Mouse (Mus musculus) neural tube, embryonic 12.5 days (tissue): ENCODE measurements around the gene Gtpbp1. TPM values are rescaled to one million over a fixed set of nuclear protein-coding genes. Genes with fewer than 3 reads are reported as not detected.

Source experiments
- ATAC-seq: fragments of 200-750 bp; cut with Nextera tagmentation; 2 replicates; pipeline ENCODE4 v1.8.0; 2017; ENCODE audit warnings: low read depth, mild to moderate bottlenecking, moderate TSS enrichment, moderate library complexity; ENCODE audit not compliant: low FRiP score
- H3K27ac ChIP-seq: fragments of 300-500 bp; sonication (generic); 2 replicates; pipeline ENCODE4 v1.5.1; 2016
- H3K27me3 ChIP-seq: fragments of 300-500 bp; sonication (generic); replicated peaks from 2 replicates; pipeline ENCODE4 v1.6.1; 2016; ENCODE audit warnings: mild to moderate bottlenecking
- H3K36me3 ChIP-seq: fragments of 300-500 bp; sonication (generic); 2 replicates; pipeline ENCODE4 v1.6.1; 2016; ENCODE audit warnings: mild to moderate bottlenecking
- H3K4me1 ChIP-seq: fragments of 300-500 bp; sonication (generic); 2 replicates; pipeline ENCODE4 v1.6.1; 2016
- H3K4me2 ChIP-seq: fragments of 300-500 bp; sonication (generic); replicated peaks from 2 replicates; pipeline ENCODE4 v1.6.1; 2016; ENCODE audit warnings: mild to moderate bottlenecking
- H3K4me3 ChIP-seq: fragments of 300-500 bp; sonication (generic); 2 replicates; pipeline ENCODE4 v1.5.1; 2016
- H3K9ac ChIP-seq: fragments of 300-500 bp; sonication (generic); 2 replicates; pipeline ENCODE4 v1.6.1; 2016; ENCODE audit warnings: mild to moderate bottlenecking
- H3K9me3 ChIP-seq: fragments of 300-500 bp; sonication (generic); 2 replicates; pipeline ENCODE4 v1.6.1; 2016; ENCODE audit warnings: mild to moderate bottlenecking
- WGBS: fragments of 180-500 bp; shearing (Covaris S2); methylation state at CpG from one replicate; pipeline ENCODE4 v1.1.7; 2016; 5-methylcytosine and 5-hydroxymethylcytosine counted together
- polyA plus RNA-seq: library from polyadenylated mRNA; unstranded; fragments of >200 nt; fragmentation: Nextera tagmentation; extraction: Ambion mirVana; gene quantifications from 2 replicates; pipeline ENCODE4 v1.2.1, GENCODE M21; 2016

Gene Gtpbp1
- polyA plus RNA-seq, 1 experiment from 2014 or later, result 42.5 TPM

GRCm38 (mm10) chr15:79763601-79764246 lies 73.1 kb downstream of the Gtpbp1 start:
- Histone ChIP-seq H3K4me3 (no peak overlapping the region), H3K27ac (no peak overlapping the region), H3K27me3 (no peaks in the 10 kb centered on the region), H3K9me3 (no peaks in the 10 kb centered on the region), H3K4me2 (no peak overlapping the region), H3K9ac (no peak overlapping the region), H3K36me3 (peaks cover 34% of the 10 kb centered on the region), H3K4me1 (no peaks in the 10 kb centered on the region; the same call in 1 of the 2 replicates)
- WGBS, result 93% methylated on average over 7 of the region's 7 CpGs
- no peak for ATAC-seq

DNA sequence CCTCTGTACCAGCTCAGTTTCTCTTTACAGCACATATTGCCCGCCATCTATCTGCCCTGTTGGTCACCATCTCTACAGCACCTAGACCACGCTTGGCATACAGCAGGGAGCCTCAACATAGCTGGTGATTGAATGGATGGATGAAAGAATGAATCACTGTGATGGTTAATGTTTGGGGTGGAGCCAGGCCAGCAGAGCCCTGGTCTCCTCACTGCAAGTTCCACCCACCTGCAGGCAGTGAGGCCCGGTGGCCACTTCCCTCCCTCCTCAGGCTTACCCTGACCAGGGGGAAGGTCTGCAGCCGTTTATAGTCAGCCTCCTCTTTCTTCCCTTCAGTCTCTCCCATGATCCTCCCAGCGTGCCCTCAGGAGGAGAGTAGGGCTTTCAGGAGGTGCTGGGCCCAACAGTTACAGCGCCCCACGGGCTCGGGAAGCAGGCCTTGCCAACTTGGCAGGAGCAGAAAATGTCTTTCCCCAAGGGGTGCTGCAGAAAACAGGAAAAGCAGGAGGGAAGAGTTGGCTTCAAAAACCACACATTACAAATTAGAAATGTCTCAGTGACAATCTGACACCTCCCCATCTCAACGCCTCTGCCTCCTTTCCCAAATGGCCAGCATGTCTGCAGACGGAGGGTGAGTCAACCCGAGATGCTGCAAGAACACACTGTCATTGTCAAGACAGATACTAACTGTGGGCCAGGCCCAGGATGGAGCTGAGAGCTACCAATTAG lies 74.1 kb downstream of the Gtpbp1 start:
- Histone ChIP-seq H3K36me3 (peaks cover 34% of the 10 kb centered on the region), H3K9ac (no peak overlapping the region), H3K9me3 (no peaks in the 10 kb centered on the region), H3K4me2 (no peak overlapping the region), H3K27ac (no peak overlapping the region), H3K27me3 (no peaks in the 10 kb centered on the region), H3K4me1 (no peaks in the 10 kb centered on the region; the same call in 1 of the 2 replicates), H3K4me3 (no peak overlapping the region)
- no peak for ATAC-seq
- 84% methylated on average over 11 of the region's 11 CpGs for WGBS

DNA sequence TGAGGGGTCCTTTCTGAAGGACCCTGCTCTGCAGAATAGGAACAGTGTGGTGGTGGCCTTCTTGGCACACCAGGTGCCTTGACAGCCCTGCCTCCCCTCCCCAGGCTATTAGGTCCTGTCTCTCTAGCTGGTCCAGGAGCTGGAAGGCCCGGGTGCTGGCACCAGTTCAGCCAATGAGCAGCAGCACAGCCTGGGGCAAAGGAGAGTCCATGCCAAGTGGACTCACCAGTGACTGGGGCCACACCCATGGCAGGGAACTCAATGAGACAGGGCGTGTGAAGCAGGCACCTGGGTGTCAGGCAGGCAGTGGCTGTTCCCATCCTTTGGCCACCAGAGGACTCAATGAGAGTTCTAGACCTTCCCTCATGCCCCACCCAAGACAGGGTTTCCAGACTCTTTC lies 74.7 kb downstream of the Gtpbp1 start:
- Histone ChIP-seq H3K4me3 (no peak overlapping the region), H3K4me1 (no peaks in the 10 kb centered on the region; the same call in 1 of the 2 replicates), H3K36me3 (peaks cover 34% of the 10 kb centered on the region), H3K9me3 (no peaks in the 10 kb centered on the region), H3K9ac (no peak overlapping the region), H3K4me2 (no peak overlapping the region), H3K27me3 (no peaks in the 10 kb centered on the region), H3K27ac (no peak overlapping the region)
- 92% methylated on average over 2 of the region's 2 CpGs for WGBS
- no peak for ATAC-seq

DNA sequence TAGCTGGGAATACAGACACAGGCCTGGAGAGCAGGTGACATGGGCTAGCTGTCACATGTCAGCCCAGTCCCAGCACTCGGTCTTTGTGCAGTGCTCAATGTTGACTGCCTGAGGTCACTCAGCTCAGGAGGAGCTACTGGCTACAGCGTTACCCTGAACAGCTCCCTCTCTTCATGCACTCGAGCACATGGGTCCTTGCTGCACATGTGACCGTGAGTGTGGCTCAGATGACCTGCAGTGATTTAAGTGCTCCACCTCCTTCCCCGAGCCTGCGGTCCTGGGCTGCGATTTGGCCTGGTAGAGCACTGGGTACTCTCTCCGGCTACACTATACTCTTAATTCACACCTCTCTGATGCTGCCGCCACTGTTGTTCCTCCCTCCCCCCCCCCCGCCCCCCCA lies 75.5 kb downstream of the Gtpbp1 start:
- WGBS, result 60% methylated on average over 10 of the region's 10 CpGs
- H3K4me1 ChIP-seq, result peaks cover 6% of the 10 kb centered on the region; the same call in 1 of the 2 replicates
- no peaks in the 10 kb centered on the region for H3K27me3 ChIP-seq
- no peak overlapping the region for H3K27ac ChIP-seq
- no peak overlapping the region for H3K9ac ChIP-seq
- no peak for ATAC-seq
- H3K36me3 ChIP-seq, result peaks cover 34% of the 10 kb centered on the region
- no peak overlapping the region for H3K4me2 ChIP-seq
- no peaks in the 10 kb centered on the region for H3K9me3 ChIP-seq
- no peak overlapping the region for H3K4me3 ChIP-seq

DNA sequence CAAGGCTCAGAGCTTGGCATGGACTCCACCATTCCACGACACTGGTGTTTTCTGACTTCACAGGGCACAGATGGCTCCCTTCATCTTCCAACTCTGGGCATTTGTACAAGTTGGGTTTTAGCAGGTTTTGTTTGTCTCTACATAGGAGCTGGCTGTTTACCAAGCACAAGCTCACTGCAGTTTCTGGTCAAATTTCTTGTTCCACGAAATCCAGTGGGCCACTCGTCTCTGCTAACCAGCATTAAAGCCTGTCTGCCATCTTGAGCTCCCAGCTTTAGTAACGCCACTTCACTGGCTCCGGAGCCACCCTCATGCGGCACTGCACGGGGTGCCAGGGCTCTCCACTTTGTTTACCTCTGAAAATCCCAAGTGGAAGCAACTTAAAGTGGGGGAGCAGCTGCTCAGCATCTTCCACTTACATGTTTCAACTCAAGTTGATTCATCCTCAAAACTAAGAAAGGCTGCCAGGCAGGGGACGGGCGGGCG lies 76.0 kb downstream of the Gtpbp1 start:
- H3K27ac ChIP-seq, result no peak overlapping the region
- H3K4me1 ChIP-seq, result peaks cover 10% of the 10 kb centered on the region; the same call in 1 of the 2 replicates
- H3K4me3 ChIP-seq, result no peak overlapping the region
- no peaks in the 10 kb centered on the region for H3K9me3 ChIP-seq
- 90% methylated on average over 10 of the region's 10 CpGs for WGBS
- ATAC-seq, result no peak
- H3K27me3 ChIP-seq, result no peaks in the 10 kb centered on the region
- H3K4me2 ChIP-seq, result no peak overlapping the region
- no peak overlapping the region for H3K9ac ChIP-seq
- H3K36me3 ChIP-seq, result peaks cover 31% of the 10 kb centered on the region

DNA sequence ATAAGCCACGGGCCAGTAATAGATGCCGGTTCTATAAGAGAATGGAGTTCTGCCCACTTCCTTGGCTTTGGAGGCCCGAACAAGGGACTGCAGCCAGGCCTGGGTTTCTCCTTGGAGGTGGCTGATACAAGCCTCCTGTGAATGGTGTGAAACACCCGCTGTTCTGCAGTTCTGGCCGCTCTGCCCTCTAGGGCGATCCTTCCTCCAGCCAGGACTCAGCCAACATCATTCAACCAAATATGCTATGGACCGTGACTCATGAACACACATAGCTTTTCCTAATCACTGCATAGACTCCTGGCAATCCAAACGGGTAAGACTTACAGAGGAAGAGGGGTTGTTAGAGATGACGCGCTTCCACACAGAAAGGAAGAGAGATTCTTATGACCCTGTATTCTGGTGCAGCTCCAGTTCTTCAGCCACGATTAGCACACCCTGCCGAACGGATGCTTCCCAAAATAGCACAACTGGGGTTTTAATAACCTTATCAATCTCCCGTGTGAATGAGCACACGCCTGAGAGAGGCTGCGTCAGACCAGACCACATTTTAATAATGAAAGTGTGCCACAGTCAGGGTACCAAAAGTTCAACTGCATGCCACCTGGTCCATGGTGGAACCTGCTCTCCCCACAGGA lies 76.8 kb downstream of the Gtpbp1 start:
- ATAC-seq, result no peak
- Histone ChIP-seq H3K36me3 (peaks cover 23% of the 10 kb centered on the region), H3K9ac (no peak overlapping the region), H3K27me3 (no peaks in the 10 kb centered on the region), H3K4me3 (no peak overlapping the region), H3K4me1 (peaks cover 10% of the 10 kb centered on the region; the same call in 1 of the 2 replicates), H3K4me2 (no peak overlapping the region), H3K9me3 (no peaks in the 10 kb centered on the region), H3K27ac (no peak overlapping the region)
- WGBS, result 85% methylated on average over 16 of the region's 16 CpGs

GRCm38 (mm10) chr15:79768302-79768701 lies 77.7 kb downstream of the Gtpbp1 start:
- Histone ChIP-seq H3K4me3 (no peak overlapping the region), H3K36me3 (peaks cover 15% of the 10 kb centered on the region), H3K4me2 (no peak overlapping the region), H3K27me3 (no peaks in the 10 kb centered on the region), H3K9me3 (no peaks in the 10 kb centered on the region), H3K27ac (no peak overlapping the region), H3K4me1 (peaks cover 12% of the 10 kb centered on the region), H3K9ac (no peak overlapping the region)
- WGBS, result 66% methylated on average over 6 of the region's 6 CpGs
- ATAC-seq, result no peak

- 56% methylated on average over 21 of the region's 21 CpGs for whole genome bisulfite sequencing
Observed at GRCm38 (mm10) chr15:79770629-79771240, 80.1 kb downstream of the Gtpbp1 start.

More at GRCm38 (mm10) chr15:79770629-79771240, 80.1 kb downstream of the Gtpbp1 start:
- H3K27me3 ChIP-seq, result no peaks in the 10 kb centered on the region
- no peaks in the 10 kb centered on the region for H3K9me3 ChIP-seq
- H3K4me3 ChIP-seq, result no peak overlapping the region
- no peak for ATAC-seq
- H3K9ac ChIP-seq, result no peak overlapping the region
- H3K4me1 ChIP-seq, result peaks cover 27% of the 10 kb centered on the region
- no peaks in the 10 kb centered on the region for H3K36me3 ChIP-seq
- no peak overlapping the region for H3K4me2 ChIP-seq
- no peak overlapping the region for H3K27ac ChIP-seq

Other genes starting within 250 kb of the Gtpbp1 start
- 303 and 308 TPM in 2 replicates for gene Csnk1e, start 235.3 kb upstream of the Gtpbp1 start, polyA plus RNA-seq
- not detected in 2 replicates for gene Kcnj4, start 185.6 kb upstream of the Gtpbp1 start, polyA plus RNA-seq
- gene Kdelr3, start 174.4 kb upstream of the Gtpbp1 start, polyA plus RNA-seq, result 19.6 and 20.2 TPM in 2 replicates
- 66.5 and 71.8 TPM in 2 replicates for gene Ddx17, start 144.1 kb upstream of the Gtpbp1 start, polyA plus RNA-seq
- gene Dmc1, start 85.7 kb upstream of the Gtpbp1 start, polyA plus RNA-seq, result 1.1 and 1.4 TPM in 2 replicates
- gene Fam227a, start 31.9 kb upstream of the Gtpbp1 start, polyA plus RNA-seq, result 4.3 and 6.0 TPM in 2 replicates
- 72.0 and 74.2 TPM in 2 replicates for gene Cby1, start 31.6 kb upstream of the Gtpbp1 start, polyA plus RNA-seq
- 261 and 264 TPM in 2 replicates for gene Tomm22, start 20.0 kb upstream of the Gtpbp1 start, polyA plus RNA-seq
- 26.7 and 26.9 TPM in 2 replicates for gene Josd1, start 2.9 kb upstream of the Gtpbp1 start, polyA plus RNA-seq
- 8.0 and 9.5 TPM in 2 replicates for gene Sun2, start 51.7 kb downstream of the Gtpbp1 start, polyA plus RNA-seq
- gene Dnal4, start 87.0 kb downstream of the Gtpbp1 start, polyA plus RNA-seq, result 73.1 and 79.2 TPM in 2 replicates
- gene Nptxr, start 113.9 kb downstream of the Gtpbp1 start, polyA plus RNA-seq, result 13.2 and 13.6 TPM in 2 replicates
- gene Npcd, start 143.4 kb downstream of the Gtpbp1 start, polyA plus RNA-seq, result 0.31 and 1.0 TPM in 2 replicates
- 32.8 and 36.6 TPM in 2 replicates for gene Cbx6, start 143.8 kb downstream of the Gtpbp1 start, polyA plus RNA-seq
- gene Apobec3, start 200.8 kb downstream of the Gtpbp1 start, polyA plus RNA-seq, result 5.5 and 5.8 TPM in 2 replicates